Mouse (Mus musculus) myocyte (in vitro differentiated cells): ENCODE measurements at regions not wholly inside any gene's neighbourhood (a gene's known extent, or its start where the extent isn't known, plus 50 kb on each side); places are given as distances from the start of the nearest gene placed in this dataset.

ENCODE experiments used
- H3K27me3 ChIP-seq: one replicate; pipeline ENCODE4 v1.6.1; 2011; ENCODE audit not compliant: control insufficient read depth, insufficient read depth, insufficient read length
- H3K36me3 ChIP-seq: one replicate; pipeline ENCODE4 v1.6.1; 2011; ENCODE audit not compliant: control insufficient read depth, insufficient read depth
- H3K4me2 ChIP-seq: one replicate; pipeline ENCODE4 v1.6.1; 2011; ENCODE audit warnings: low read depth, control low read depth
- H3K4me3 ChIP-seq: one replicate; pipeline ENCODE4 v1.5.1; 2011; ENCODE audit warnings: mild to moderate bottlenecking, control low read depth, moderate library complexity
- H3K79me2 ChIP-seq: one replicate; pipeline ENCODE4 v1.6.1; 2011; ENCODE audit not compliant: control insufficient read depth, insufficient read depth
- H3ac ChIP-seq: one replicate; pipeline ENCODE4 v1.6.1; 2011; ENCODE audit not compliant: control insufficient read depth, insufficient read length
- CEBPB ChIP-seq: IDR thresholded peaks from 2 replicates; pipeline ENCODE4 v1.6.1; 2011; ENCODE audit warnings: mild to moderate bottlenecking, moderate library complexity; ENCODE audit not compliant: poor library complexity, insufficient read depth, severe bottlenecking
- E2F4 ChIP-seq: IDR thresholded peaks from one replicate; pipeline ENCODE4 v1.6.1; 2011; ENCODE audit warnings: mild to moderate bottlenecking, control low read depth, moderate library complexity; ENCODE audit not compliant: insufficient read depth
- MAX ChIP-seq: IDR thresholded peaks from one replicate; pipeline ENCODE4 v1.6.1; 2011; ENCODE audit warnings: low read depth, mild to moderate bottlenecking, control low read depth
- MYOD1 ChIP-seq, 3 experiments: IDR thresholded peaks; one replicate each; pipeline ENCODE4 v1.6.1; 2011; ENCODE audit warnings: control low read depth in 2 of 3, low read depth in 2 of 3, mild to moderate bottlenecking in 2 of 3, moderate library complexity in 1 of 3; ENCODE audit not compliant: insufficient read length in 2 of 3, control insufficient read depth in 1 of 3
- MYOG ChIP-seq, 3 experiments: IDR thresholded peaks; one replicate each; pipeline ENCODE4 v1.6.1; 2011; ENCODE audit warnings: control low read depth in 2 of 3, low read depth in 2 of 3, mild to moderate bottlenecking in 2 of 3; ENCODE audit not compliant: insufficient read length in 2 of 3, control insufficient read depth in 1 of 3, insufficient read depth in 1 of 3
- POLR2A ChIP-seq: IDR thresholded peaks from one replicate; pipeline ENCODE4 v1.6.1; 2011; ENCODE audit warnings: low read depth, mild to moderate bottlenecking, control low read depth, moderate library complexity; ENCODE audit not compliant: insufficient read length
- POLR2AphosphoS2 ChIP-seq: IDR thresholded peaks from one replicate; pipeline ENCODE4 v1.6.1; 2011; ENCODE audit warnings: low read depth, control low read depth; ENCODE audit not compliant: insufficient read length
- REST ChIP-seq: IDR thresholded peaks from one replicate; pipeline ENCODE4 v1.6.1; 2011; ENCODE audit warnings: mild to moderate bottlenecking, control low read depth, moderate library complexity; ENCODE audit not compliant: insufficient read depth, insufficient read length
- SRF ChIP-seq: IDR thresholded peaks from one replicate; pipeline ENCODE4 v1.6.1; 2011; ENCODE audit warnings: low read depth; ENCODE audit not compliant: control insufficient read depth, insufficient read length
- TCF12 ChIP-seq: IDR thresholded peaks from one replicate; pipeline ENCODE4 v1.6.1; 2011; ENCODE audit warnings: mild to moderate bottlenecking, control low read depth; ENCODE audit not compliant: poor library complexity, insufficient read depth, severe bottlenecking
- TCF3 ChIP-seq: IDR thresholded peaks from one replicate; pipeline ENCODE4 v1.6.1; 2011; ENCODE audit warnings: low read depth, control low read depth; ENCODE audit not compliant: insufficient read length
- USF1 ChIP-seq: IDR thresholded peaks from one replicate; pipeline ENCODE4 v1.6.1; 2011; ENCODE audit warnings: low read depth, mild to moderate bottlenecking, control low read depth, moderate library complexity

DNA sequence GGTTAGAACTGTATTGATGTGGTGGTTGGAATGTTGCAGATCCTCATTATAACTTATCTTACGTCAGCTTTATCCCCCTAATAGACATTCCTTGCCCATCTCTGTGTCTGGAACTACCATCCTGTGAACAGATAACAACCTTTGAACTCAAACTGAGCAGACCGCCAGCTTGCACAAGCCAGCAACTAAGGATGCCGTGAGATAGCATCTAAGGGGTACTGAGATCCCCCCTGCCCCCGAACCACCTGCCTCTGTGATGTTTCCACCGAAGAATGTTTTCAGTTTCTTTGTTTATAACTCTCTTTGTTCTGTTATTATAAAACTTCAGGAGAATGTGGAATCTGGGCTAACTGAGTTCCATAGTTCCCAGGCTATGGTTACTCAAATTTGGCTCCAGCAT, 151.3 kb downstream of the Chic2 start:
- Histone ChIP-seq H3ac (no peak overlapping the region), H3K4me3 (no peak overlapping the region), H3K27me3 (no peaks in the 10 kb centered on the region), H3K36me3 (no peaks in the 10 kb centered on the region), H3K79me2 (no peaks in the 10 kb centered on the region), H3K4me2 (no peak overlapping the region)
- TF ChIP-seq CEBPB (no peak), REST (no peak), MAX (no peak), USF1 (no peak), TCF3 (no peak), POLR2AphosphoS2 (no peak), MYOD1 (IDR thresholded peaks at IDR 0.05; ENCODE audit: control insufficient read depth in 1 of 3, insufficient read length in 2 of 3, low read depth in 2 of 3) (no peak), TCF12 (no peak)

DNA sequence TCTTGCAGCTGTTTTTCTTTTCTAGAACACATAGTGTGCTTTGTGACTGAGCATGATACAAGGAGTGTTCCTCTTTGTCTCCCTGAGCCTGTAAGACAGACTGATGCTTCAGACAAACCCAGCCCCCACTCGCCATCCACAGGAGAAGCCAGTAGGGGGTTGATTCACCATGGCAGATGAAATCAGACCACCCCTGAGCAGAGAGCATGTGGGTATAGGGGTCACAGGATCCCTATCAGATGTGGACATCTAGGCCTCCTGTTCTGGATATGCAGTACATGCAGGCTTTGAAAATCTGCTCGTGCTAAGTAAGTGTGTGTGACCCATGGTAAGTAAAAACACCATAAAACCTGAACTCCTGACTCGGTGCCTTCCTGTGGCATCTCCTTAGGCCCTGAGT, 153.0 kb downstream of the Chic2 start:
- no peak for TF ChIP-seq MAX
- no peak for TF ChIP-seq TCF12
- no peak for TF ChIP-seq TCF3
- TF ChIP-seq CEBPB, result no peak
- TF ChIP-seq MYOG (IDR thresholded peaks at IDR 0.05; ENCODE audit: control insufficient read depth in 1 of 3, insufficient read depth in 1 of 3, insufficient read length in 2 of 3, low read depth in 2 of 3), result no peak
- TF ChIP-seq POLR2A, result no peak
- TF ChIP-seq MYOD1 (IDR thresholded peaks at IDR 0.05; ENCODE audit: control insufficient read depth in 1 of 3, insufficient read length in 2 of 3, low read depth in 2 of 3), result no peak
- no peak for TF ChIP-seq E2F4
- no peak for TF ChIP-seq POLR2AphosphoS2
- TF ChIP-seq SRF, result no peak
- no peak for TF ChIP-seq REST
- no peak for TF ChIP-seq USF1
- Histone ChIP-seq H3K27me3 (no peaks in the 10 kb centered on the region), H3K36me3 (no peaks in the 10 kb centered on the region), H3ac (no peak overlapping the region), H3K4me2 (no peak overlapping the region), H3K79me2 (no peaks in the 10 kb centered on the region), H3K4me3 (no peak overlapping the region)

DNA sequence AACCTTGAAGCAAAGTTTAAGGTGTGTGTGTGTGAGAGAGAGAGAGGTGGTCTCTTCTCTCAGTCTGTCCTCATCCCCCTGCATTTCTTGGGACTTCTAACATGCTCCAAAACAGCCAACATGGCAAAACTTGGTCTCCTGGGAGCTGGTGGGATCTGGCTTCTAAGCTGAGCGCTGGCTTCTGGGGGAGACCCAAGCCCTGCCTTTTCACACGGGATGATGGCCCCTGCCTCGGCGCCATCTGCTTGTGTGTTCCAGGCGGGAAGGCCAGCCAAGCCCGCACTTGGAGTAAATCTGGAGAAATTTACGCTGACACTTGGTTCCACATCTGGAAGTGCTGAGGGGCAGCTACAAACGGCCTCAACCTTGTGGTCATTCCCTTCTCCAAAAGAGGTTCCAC, 155.6 kb downstream of the Chic2 start:
- TF ChIP-seq CEBPB (no peak), MYOG (IDR thresholded peaks at IDR 0.05; ENCODE audit: control insufficient read depth in 1 of 3, insufficient read depth in 1 of 3, insufficient read length in 2 of 3, low read depth in 2 of 3) (no peak), MAX (no peak), USF1 (no peak), SRF (no peak), E2F4 (no peak)
- no peaks in the 10 kb centered on the region for H3K36me3 ChIP-seq
- no peaks in the 10 kb centered on the region for H3K27me3 ChIP-seq
- H3ac ChIP-seq, result no peak overlapping the region
- no peaks in the 10 kb centered on the region for H3K79me2 ChIP-seq
- H3K4me3 ChIP-seq, result no peak overlapping the region
- H3K4me2 ChIP-seq, result no peak overlapping the region

DNA sequence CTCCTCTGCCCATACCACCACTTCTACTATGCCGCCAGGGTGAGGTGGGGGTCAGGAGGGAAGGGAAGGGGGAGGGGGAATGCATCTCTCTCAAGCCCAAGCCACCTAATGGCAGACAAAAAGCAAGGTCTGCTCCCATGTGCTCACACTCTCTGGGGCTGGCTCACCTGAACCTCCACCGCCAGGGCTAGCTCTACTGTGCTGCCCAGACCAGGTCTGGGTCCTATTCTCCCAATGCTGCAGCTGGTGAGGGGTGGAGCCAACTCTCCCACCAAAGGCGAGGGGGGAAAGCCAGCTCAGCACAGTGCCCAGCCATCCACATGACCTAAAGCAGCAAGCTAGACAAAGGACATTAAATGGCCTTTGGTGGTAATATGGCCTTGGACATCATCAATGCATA, 158.6 kb downstream of the Chic2 start:
- no peaks in the 10 kb centered on the region for H3K36me3 ChIP-seq
- H3K27me3 ChIP-seq, result no peaks in the 10 kb centered on the region
- no peaks in the 10 kb centered on the region for H3K79me2 ChIP-seq
- TF ChIP-seq MAX (no peak), POLR2A (no peak), POLR2AphosphoS2 (no peak), TCF3 (no peak), USF1 (no peak), E2F4 (no peak), SRF (no peak), CEBPB (no peak), TCF12 (no peak), REST (no peak)
- H3K4me2 ChIP-seq, result no peak overlapping the region
- no peak overlapping the region for H3ac ChIP-seq
- H3K4me3 ChIP-seq, result no peak overlapping the region

DNA sequence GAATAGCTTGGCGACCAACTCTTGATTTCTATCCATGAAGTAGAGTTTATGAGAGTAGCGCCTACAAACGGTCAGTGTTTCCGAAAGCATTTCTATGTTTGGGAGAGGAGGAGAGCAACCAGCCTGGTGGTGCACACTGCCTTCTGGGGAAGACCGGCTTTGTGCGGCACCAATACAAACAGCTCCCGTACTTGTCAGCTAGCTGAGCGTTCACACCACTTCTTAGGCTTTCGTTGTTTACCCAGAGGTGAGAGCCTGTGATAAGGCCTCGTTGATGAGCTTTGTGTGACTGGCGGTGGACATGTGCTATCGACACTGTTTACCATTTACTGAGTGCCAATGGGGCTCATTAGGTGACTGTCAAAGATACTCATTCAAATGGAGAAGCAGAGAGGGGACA, 162.0 kb downstream of the Chic2 start:
- H3K27me3 ChIP-seq, result no peaks in the 10 kb centered on the region
- no peak overlapping the region for H3K4me2 ChIP-seq
- no peak for TF ChIP-seq TCF12
- no peak for TF ChIP-seq CEBPB
- no peak for TF ChIP-seq POLR2AphosphoS2
- no peak for TF ChIP-seq TCF3
- no peak for TF ChIP-seq REST
- no peak for TF ChIP-seq MAX
- no peak for TF ChIP-seq E2F4
- TF ChIP-seq USF1, result no peak
- TF ChIP-seq MYOD1 (IDR thresholded peaks at IDR 0.05; ENCODE audit: control insufficient read depth in 1 of 3, insufficient read length in 2 of 3, low read depth in 2 of 3), result no peak
- TF ChIP-seq MYOG (IDR thresholded peaks at IDR 0.05; ENCODE audit: control insufficient read depth in 1 of 3, insufficient read depth in 1 of 3, insufficient read length in 2 of 3, low read depth in 2 of 3), result no peak
- no peak for TF ChIP-seq POLR2A
- TF ChIP-seq SRF, result no peak
- no peaks in the 10 kb centered on the region for H3K79me2 ChIP-seq
- H3K36me3 ChIP-seq, result no peaks in the 10 kb centered on the region
- H3K4me3 ChIP-seq, result no peak overlapping the region
- no peak overlapping the region for H3ac ChIP-seq
